Mouse (Mus musculus): ENCODE results near the gene Snx18. TPM values are rescaled to one million over a fixed set of nuclear protein-coding genes. Genes with fewer than 3 reads are reported as not detected.

Gene Snx18
- polyA plus RNA-seq (2015; fragmentation: Nextera tagmentation; extraction: Ambion mirVana), result 13.8 and 14.4 TPM in 2 replicates

GRCm38 (mm10) chr13:113617891-113618823, at the start of gene Snx18:
TSS of gene Snx18 (minus strand) at chr13:113618564.
- peak within 1 kb of the TSS; percentile 95 for H3K4me2 ChIP-seq
- H3K27ac ChIP-seq (replicated peaks), result peak within 1 kb of the TSS; percentile 93
- no peaks in the 10 kb centered on the region for H3K27me3 ChIP-seq (replicated peaks)
- peak within 1 kb of the TSS; percentile 93 for H3K4me3 ChIP-seq
- H3K9me3 ChIP-seq, result no peaks in the 10 kb centered on the region
- peaks cover 5% of the 10 kb centered on the region; the same call in 1 of the 2 replicates for H3K36me3 ChIP-seq
- ATAC-seq (ENCODE audit: extremely low read depth, insufficient number of reproducible peaks, low FRiP score, low TSS enrichment), result peak; percentile 78
- WGBS, result under 1% methylated on average over 110 of the region's 119 CpGs
- peak within 1 kb of the TSS; percentile 97 for H3K9ac ChIP-seq
- H3K4me1 ChIP-seq, result peaks cover 49% of the 10 kb centered on the region

GRCm38 (mm10) chr13:113663883-113664282, 45.5 kb upstream of the Snx18 start:
- peak overlapping the region; percentile 58; the same call in 1 of the 2 replicates for H3K4me3 ChIP-seq
- peak overlapping the region; percentile 86 for H3K9ac ChIP-seq
- no peaks in the 10 kb centered on the region for H3K9me3 ChIP-seq
- H3K36me3 ChIP-seq, result no peaks in the 10 kb centered on the region
- 52% methylated on average over 7 of the region's 7 CpGs for WGBS
- H3K27me3 ChIP-seq (replicated peaks), result 0 out of 2 replicates have a peak, but pooled peaks cover 3% of the 10 kb centered on the region
- H3K4me1 ChIP-seq, result peaks cover 20% of the 10 kb centered on the region
- no peak for ATAC-seq (ENCODE audit: extremely low read depth, insufficient number of reproducible peaks, low FRiP score, low TSS enrichment)
- H3K27ac ChIP-seq (replicated peaks), result peak overlapping the region; percentile 97
- peak overlapping the region; percentile 73 for H3K4me2 ChIP-seq

- peak within 1 kb of the TSS; percentile 58 for H3K4me3 ChIP-seq
- ATAC-seq (ENCODE audit: extremely low read depth, insufficient number of reproducible peaks, low FRiP score, low TSS enrichment), result peak; percentile 71; the same call in 1 of the 2 replicates
- 27% methylated on average over 28 of the region's 28 CpGs for WGBS
- peaks cover 25% of the 10 kb centered on the region for H3K4me1 ChIP-seq
- no peaks in the 10 kb centered on the region for H3K27me3 ChIP-seq (replicated peaks)
- H3K4me2 ChIP-seq, result peak within 1 kb of the TSS; percentile 73
- H3K9me3 ChIP-seq, result no peaks in the 10 kb centered on the region
- H3K36me3 ChIP-seq, result no peaks in the 10 kb centered on the region
- peak within 1 kb of the TSS; percentile 97 for H3K27ac ChIP-seq (replicated peaks)
- H3K9ac ChIP-seq, result peak within 1 kb of the TSS; percentile 86
These were observed 44.9 kb upstream of the Snx18 start, which contains the start of gene Hspb3 for GRCm38 (mm10) chr13:113663151-113663779. TSS of gene Hspb3 (minus strand) at chr13:113663676.

- peak overlapping the region; percentile 58 for H3K4me3 ChIP-seq
- H3K9ac ChIP-seq, result peak overlapping the region; percentile 86
- WGBS, result 38% methylated on average over 7 of the region's 7 CpGs
- peaks cover 34% of the 10 kb centered on the region for H3K4me1 ChIP-seq
- peak overlapping the region; percentile 97 for H3K27ac ChIP-seq (replicated peaks)
- no peaks in the 10 kb centered on the region for H3K9me3 ChIP-seq
- no peaks in the 10 kb centered on the region for H3K36me3 ChIP-seq
- H3K4me2 ChIP-seq, result peak overlapping the region; percentile 73
- no peaks in the 10 kb centered on the region for H3K27me3 ChIP-seq (replicated peaks)
- peak; percentile 52; the same call in 1 of the 2 replicates for ATAC-seq (ENCODE audit: extremely low read depth, insufficient number of reproducible peaks, low FRiP score, low TSS enrichment)
These were observed 43.5 kb upstream of the Snx18 start for GRCm38 (mm10) chr13:113661826-113662271.

- Histone ChIP-seq H3K27me3 (replicated peaks) (no peaks in the 10 kb centered on the region), H3K4me2 (peak overlapping the region; percentile 73), H3K4me1 (peaks cover 38% of the 10 kb centered on the region), H3K27ac (replicated peaks) (peak overlapping the region; percentile 97), H3K9ac (peak overlapping the region; percentile 86), H3K36me3 (peaks cover 2% of the 10 kb centered on the region; the same call in 1 of the 2 replicates), H3K9me3 (0 out of 2 replicates have a peak, but pooled peaks cover 3% of the 10 kb centered on the region), H3K4me3 (peak overlapping the region; percentile 58)
- ATAC-seq (ENCODE audit: extremely low read depth, insufficient number of reproducible peaks, low FRiP score, low TSS enrichment), result no peak
- 51% methylated on average over 9 of the region's 9 CpGs for WGBS
These were observed 42.4 kb upstream of the Snx18 start for GRCm38 (mm10) chr13:113660576-113661310.

- Histone ChIP-seq H3K9ac (peak overlapping the region; percentile 67), H3K4me1 (peaks cover 32% of the 10 kb centered on the region), H3K9me3 (peaks cover 4% of the 10 kb centered on the region; the same call in 1 of the 2 replicates), H3K4me2 (peak overlapping the region; percentile 58), H3K4me3 (peak overlapping the region; percentile 33), H3K36me3 (peaks cover 8% of the 10 kb centered on the region), H3K27me3 (replicated peaks) (no peaks in the 10 kb centered on the region), H3K27ac (replicated peaks) (peak overlapping the region; percentile 77)
- 36% methylated on average over 7 of the region's 7 CpGs for WGBS
- no peak for ATAC-seq (ENCODE audit: extremely low read depth, insufficient number of reproducible peaks, low FRiP score, low TSS enrichment)
These were observed 38.8 kb upstream of the Snx18 start for GRCm38 (mm10) chr13:113657204-113657603.

GRCm38 (mm10) chr13:113656639-113657038, 38.3 kb upstream of the Snx18 start:
- H3K36me3 ChIP-seq, result peaks cover 8% of the 10 kb centered on the region
- H3K9ac ChIP-seq, result 0 out of 2 replicates have a peak overlapping the region, but pooled peaks have one; percentile 67
- peak overlapping the region; percentile 77 for H3K27ac ChIP-seq (replicated peaks)
- H3K9me3 ChIP-seq, result peaks cover 4% of the 10 kb centered on the region; the same call in 1 of the 2 replicates
- H3K27me3 ChIP-seq (replicated peaks), result no peaks in the 10 kb centered on the region
- no peak for ATAC-seq (ENCODE audit: extremely low read depth, insufficient number of reproducible peaks, low FRiP score, low TSS enrichment)
- H3K4me3 ChIP-seq, result no peak overlapping the region
- peaks cover 32% of the 10 kb centered on the region for H3K4me1 ChIP-seq
- WGBS, result 57% methylated on average over 4 of the region's 4 CpGs
- H3K4me2 ChIP-seq, result peak overlapping the region; percentile 58

GRCm38 (mm10) chr13:113655511-113655910, 37.1 kb upstream of the Snx18 start:
- Histone ChIP-seq H3K36me3 (peaks cover 8% of the 10 kb centered on the region), H3K9ac (no peak overlapping the region), H3K4me3 (no peak overlapping the region), H3K4me2 (no peak overlapping the region), H3K9me3 (peaks cover 4% of the 10 kb centered on the region; the same call in 1 of the 2 replicates), H3K27ac (replicated peaks) (no peak overlapping the region), H3K4me1 (peaks cover 32% of the 10 kb centered on the region), H3K27me3 (replicated peaks) (no peaks in the 10 kb centered on the region)
- 88% methylated on average over 4 of the region's 4 CpGs for WGBS
- no peak for ATAC-seq (ENCODE audit: extremely low read depth, insufficient number of reproducible peaks, low FRiP score, low TSS enrichment)

GRCm38 (mm10) chr13:113640944-113641597, 22.7 kb upstream of the Snx18 start:
- Histone ChIP-seq H3K36me3 (no peaks in the 10 kb centered on the region), H3K9ac (no peak overlapping the region), H3K27ac (replicated peaks) (no peak overlapping the region), H3K9me3 (no peaks in the 10 kb centered on the region), H3K4me2 (no peak overlapping the region), H3K4me1 (0 out of 2 replicates have a peak, but pooled peaks cover 5% of the 10 kb centered on the region), H3K4me3 (no peak overlapping the region), H3K27me3 (replicated peaks) (no peaks in the 10 kb centered on the region)
- WGBS, result 78% methylated on average over 11 of the region's 11 CpGs
- ATAC-seq (ENCODE audit: extremely low read depth, insufficient number of reproducible peaks, low FRiP score, low TSS enrichment), result no peak

GRCm38 (mm10) chr13:113638914-113639313, 20.6 kb upstream of the Snx18 start:
- Histone ChIP-seq H3K27me3 (replicated peaks) (no peaks in the 10 kb centered on the region), H3K4me1 (peaks cover 20% of the 10 kb centered on the region), H3K4me2 (no peak overlapping the region), H3K27ac (replicated peaks) (no peak overlapping the region), H3K9me3 (no peaks in the 10 kb centered on the region), H3K9ac (no peak overlapping the region), H3K4me3 (no peak overlapping the region), H3K36me3 (no peaks in the 10 kb centered on the region)
- no peak for ATAC-seq (ENCODE audit: extremely low read depth, insufficient number of reproducible peaks, low FRiP score, low TSS enrichment)
- 22% methylated on average over 7 of the region's 7 CpGs for WGBS
